Mouse (Mus musculus): ENCODE measurements at regions not wholly inside any gene's neighbourhood (a gene's known extent, or its start where the extent isn't known, plus 50 kb on each side); places are given as distances from the start of the nearest gene placed in this dataset.

DNA sequence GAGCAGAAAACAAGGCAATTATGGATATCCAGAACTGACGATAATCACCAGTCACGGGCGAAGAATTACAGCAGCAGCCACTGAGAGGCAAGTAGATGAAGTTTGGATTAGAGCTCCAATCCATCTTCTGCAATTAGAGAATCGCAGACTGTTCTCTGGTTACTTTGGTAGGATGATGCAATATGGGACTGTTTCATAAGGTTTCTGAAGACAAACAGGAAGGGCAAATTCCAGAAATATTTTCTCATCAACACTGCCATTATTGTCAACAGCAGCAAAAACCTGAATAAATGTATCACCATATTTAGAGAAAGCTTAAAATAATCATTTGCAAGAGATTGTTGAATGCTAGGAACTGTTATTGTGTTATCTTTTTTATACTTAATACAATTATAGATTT is 342.4 kb downstream of the Cdh11 start:
- intact Hi-C loops (cut with DNase I), result no loop called here

DNA sequence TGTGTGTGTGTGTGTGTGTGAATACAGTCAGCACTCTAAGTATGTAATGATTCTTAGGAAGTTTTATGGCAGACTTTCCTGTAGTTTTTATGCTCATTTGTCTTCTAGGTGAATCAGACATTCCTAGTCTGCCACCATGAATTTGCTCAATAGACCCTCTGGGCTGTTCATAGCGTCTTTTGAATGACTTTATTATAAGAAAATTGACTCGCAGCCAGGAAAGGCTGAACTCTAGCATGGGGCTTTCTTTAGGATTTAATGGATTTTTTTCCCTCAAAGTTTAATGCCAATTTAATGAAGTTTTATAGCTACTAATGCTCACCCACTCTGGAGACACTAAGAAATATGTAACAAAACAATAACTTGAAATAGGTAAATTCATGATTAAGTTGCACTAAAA is 363.6 kb downstream of the Cdh11 start:
- no peak for DNase-seq
- intact Hi-C loops (cut with DNase I), result no loop called here

More for the DNA sequence above, 342.4 kb downstream of the Cdh11 start:
- no peak for DNase-seq

DNA sequence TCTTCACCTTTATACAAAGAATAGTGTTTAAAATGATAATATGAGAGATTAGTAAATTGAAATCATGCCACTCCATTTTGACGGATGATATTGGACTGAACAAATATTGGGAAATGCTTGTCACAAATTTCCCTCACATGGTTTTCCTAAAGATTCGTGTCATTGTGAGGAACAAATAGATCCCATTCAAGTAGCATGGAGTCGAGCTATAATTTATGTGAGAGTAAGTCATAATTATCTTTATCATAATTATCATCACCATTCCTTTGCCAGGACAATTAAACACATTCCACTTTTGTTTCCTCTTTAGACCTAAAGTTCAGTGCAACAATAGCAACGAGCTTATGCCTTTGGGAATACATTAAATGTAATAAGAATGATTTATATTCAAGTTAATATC is 370.5 kb downstream of the Cdh11 start:
- intact Hi-C loops (cut with DNase I), result no loop called here
- no peak for DNase-seq

DNA sequence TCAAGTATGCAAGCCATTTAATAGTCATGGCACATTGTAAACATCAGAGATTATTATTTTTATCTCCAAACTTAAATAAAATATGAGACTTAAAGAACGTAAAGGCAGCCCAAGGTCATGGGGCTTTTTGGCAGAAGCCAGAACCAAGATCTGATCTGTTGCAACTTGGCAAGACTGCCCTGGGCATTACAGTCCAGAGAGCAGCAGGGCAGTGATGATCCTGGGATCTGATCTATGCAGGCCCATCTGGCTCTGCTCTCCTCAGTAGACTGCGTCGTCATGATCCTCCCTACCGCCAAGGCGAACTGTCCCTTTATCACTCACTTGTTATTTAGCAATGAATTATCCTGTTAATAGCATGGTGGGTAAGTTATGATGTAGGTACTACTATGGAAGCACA is 372.0 kb downstream of the Cdh11 start:
- intact Hi-C loops (cut with DNase I), result no loop called here

DNA sequence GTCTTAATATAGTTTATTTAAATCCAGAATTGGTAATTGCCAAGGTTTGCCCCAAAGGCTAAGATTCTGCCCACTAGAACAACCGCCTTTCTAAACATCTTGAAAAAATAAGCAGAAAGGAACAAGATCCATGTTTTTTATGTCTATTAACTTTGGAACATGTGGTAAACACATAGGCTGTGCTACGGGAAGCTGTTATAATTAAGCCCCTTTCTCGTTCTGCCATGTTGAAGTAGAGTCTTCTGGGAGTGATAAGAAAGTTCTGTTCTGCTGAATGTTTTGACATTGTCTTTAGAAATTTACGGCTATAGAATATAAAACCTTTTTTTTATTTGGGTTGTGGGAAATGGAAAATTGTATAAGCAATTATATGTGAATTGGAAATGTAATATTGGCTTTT is 397.9 kb downstream of the Cdh11 start:
- DNase-seq, result no peak

More for the DNA sequence above, 372.0 kb downstream of the Cdh11 start:
- no peak for DNase-seq

GRCm38 (mm10) chr8:102345392-102345791 is 440.1 kb downstream of the Cdh11 start:
- intact Hi-C loops (cut with DNase I), result no loop called here
- DNase-seq, result no peak

More for the DNA sequence above, 397.9 kb downstream of the Cdh11 start:
- intact Hi-C loops (cut with DNase I), result no loop called here

DNA sequence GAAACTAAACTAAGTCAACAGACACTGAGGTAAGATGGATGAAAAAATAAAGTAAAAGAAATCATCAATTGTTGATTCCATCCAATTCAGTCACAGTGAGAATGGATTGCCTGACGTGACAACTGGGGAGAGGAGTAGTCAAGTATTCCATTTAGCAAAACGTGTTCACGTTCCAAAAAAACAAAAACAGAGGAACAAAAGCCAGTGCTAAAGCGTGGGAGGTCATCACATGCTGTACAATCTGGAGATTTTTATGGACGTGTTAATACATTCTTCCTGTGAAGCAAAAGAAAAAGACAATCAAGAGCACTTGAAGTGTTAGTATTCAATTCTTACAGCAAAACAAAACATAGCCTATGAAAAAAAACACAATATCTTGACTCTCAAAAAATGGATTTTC is 452.9 kb downstream of the Cdh11 start:
- DNase-seq, result no peak
- intact Hi-C loops (cut with DNase I), result no loop called here

- no peak for DNase-seq
- intact Hi-C loops (cut with DNase I), result no loop called here
Observed at GRCm38 (mm10) chr8:102331151-102331550, 454.3 kb downstream of the Cdh11 start.

GRCm38 (mm10) chr8:102329955-102330354 is 455.5 kb downstream of the Cdh11 start:
- DNase-seq, result no peak
- intact Hi-C loops (cut with DNase I), result no loop called here
